Mouse (Mus musculus) heart, adult 2 months (tissue): Measurements from ENCODE around the gene Ciao1.

Experiments used
- CTCF ChIP-seq: fragments of 200-600 bp; IDR thresholded peaks from 2 replicates; pipeline ENCODE4 v1.8.1; 2022; ENCODE audit warnings: antibody characterized with exemption, mild to moderate bottlenecking, moderate library complexity
- EP300 ChIP-seq: fragments of 200-500 bp; IDR thresholded peaks from 2 replicates; pipeline ENCODE4 v1.6.1; 2011; ENCODE audit warnings: low read depth, low read length, control low read depth; ENCODE audit not compliant: insufficient read depth

DNA sequence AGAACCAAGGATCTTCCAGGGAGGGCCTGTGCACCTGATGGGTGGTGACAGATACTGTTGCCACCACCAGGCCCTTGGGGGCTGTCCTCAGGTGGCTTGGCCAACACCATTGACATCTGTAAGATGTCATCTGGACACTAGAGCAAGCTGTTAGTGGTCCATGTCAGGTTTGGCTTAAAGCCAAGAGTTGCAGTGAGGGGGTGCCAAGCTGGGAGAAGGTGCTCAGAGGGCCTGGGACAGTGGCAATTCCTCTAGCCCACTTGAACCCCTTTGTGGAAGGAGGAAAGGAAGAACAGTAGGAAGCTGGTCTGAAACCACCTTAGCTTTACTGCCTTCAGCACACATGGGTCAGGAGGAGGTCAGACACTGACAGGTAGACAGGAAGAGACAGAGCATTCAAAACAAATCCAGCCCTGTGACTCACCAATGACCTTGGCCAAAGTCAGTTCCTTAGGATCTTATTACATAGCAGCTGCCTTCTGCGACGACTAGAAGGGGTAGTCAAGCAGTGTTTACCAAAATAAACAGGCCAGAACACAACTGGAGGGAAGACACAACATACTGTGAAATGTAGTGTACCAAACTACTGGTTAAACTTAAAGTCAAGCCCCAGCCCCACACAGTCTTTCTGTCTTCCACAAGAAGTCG is 4.4 kb upstream of the Ciao1 start:
- TF ChIP-seq CTCF (no peak), EP300 (no peak)
